Comparison of ENCODE assay signal across 11 mouse cellular contexts in genomic region chr1:88447483-88447882, GRCm38 (mm10). TPM values are rescaled to one million over a fixed set of nuclear protein-coding genes. Genes with fewer than 3 reads are reported as not detected.
A peak's percentile ranks its signal among the peaks of the same experiment; 100 is the strongest.
DNase-seq lines count a peak whose midpoint lies in the region; ATAC-seq lines count a peak whose summit lies in the region.
"Had no signal": no experiment of that assay in that cellular context is flagged by ENCODE, and none has a peak within 500 bp of the region (broad histone marks: within the 10 kb centered on the region; RNA-seq: fewer than 3 reads in every experiment).

No protein-coding gene starts in this region.

- intact Hi-C loops in heart, postnatal 14 days (cut with DNase I): no loop called here

- peak; percentile 26 for DNase-seq in kidney, adult 18-20 months
- DNase-seq in kidney, postnatal 10 days: no peak
- DNase-seq in T-cell, adult 2 months (ENCODE audit: low spot score): peak; percentile 21
- DNase-seq in fat pad, adult 2 months (ENCODE audit: extremely low read depth, low read depth, low spot score): peak; percentile 56
- peak; percentile 19 to 54 for DNase-seq in lung, postnatal 4 days
- no peak for DNase-seq in spleen, adult 12 weeks (ENCODE audit: low spot score)
- DNase-seq in heart, postnatal 14 days: no peak

- no peak for ATAC-seq in monocyte, adult 5-6 weeks (replicated peaks; ENCODE audit: insufficient number of reproducible peaks, low FRiP score, low TSS enrichment, poor library complexity, severe bottlenecking)
- ATAC-seq: intestine, embryonic 16.5 days had no signal

RNA-seq across cellular contexts. Expression of gene Spp2, which starts 40.7 kb away (rescaled TPM):
- total RNA-seq in monocyte, adult 5-6 weeks (2017): not detected in 3 replicates
- total RNA-seq in heart, postnatal 14 days (2021): not detected
- total RNA-seq: heart, adult 8-10 months; left cerebral cortex, postnatal 25 days had no signal

Comparison
In these comparisons a context has a peak if more than half of its experiments do, and no peak if none do; other contexts are left out.
1. DNase-seq: peak in kidney, adult 18-20 months (single experiment), T-cell, adult 2 months (single experiment), fat pad, adult 2 months (single experiment) and lung, postnatal 4 days (2 of 2); none in kidney, postnatal 10 days (single experiment), spleen, adult 12 weeks (single experiment) and heart, postnatal 14 days (0 of 2).